Mouse (Mus musculus): ENCODE results near the gene Eno2. TPM values are rescaled to one million over a fixed set of nuclear protein-coding genes. Genes with fewer than 3 reads are reported as not detected.

Eno2 gene
- 1 to 10 TPM; 2.8 to 3.5 TPM for polyA plus RNA-seq (2017; shearing (Covaris generic))

GRCm38 (mm10) chr6:124769101-124769765 lies at the start of gene Eno2:
Eno2 (minus strand) TSS chr6:124769673.

GRCm38 (mm10) chr6:124813933-124814332 lies 44.5 kb upstream of the Eno2 start, which contains the start of gene Tpi1:
Tpi1 (minus strand) TSS chr6:124814296.

GRCm38 (mm10) chr6:124808358-124809012 lies 39.0 kb upstream of the Eno2 start, which contains the start of gene Spsb2:
Spsb2 (plus strand) TSS chr6:124808661.

GRCm38 (mm10) chr6:124779222-124779983 lies 9.9 kb upstream of the Eno2 start, which contains the start of gene Lrrc23:
Lrrc23 (minus strand) TSS chr6:124779727.

GRCm38 (mm10) chr6:124755831-124756595 lies 13.5 kb downstream of the Eno2 start, which contains the start of the genes Gm45234 and Atn1:
Gm45234 (minus strand) TSS chr6:124756021.
Atn1 (minus strand) TSS chr6:124756524.

GRCm38 (mm10) chr6:124740888-124741761 lies 28.3 kb downstream of the Eno2 start, which contains the start of gene Grcc10:
Grcc10 (minus strand) TSS chr6:124741374.

GRCm38 (mm10) chr6:124738511-124739023 lies 30.9 kb downstream of the Eno2 start, which contains the start of gene Ptpn6:
Ptpn6 (minus strand) TSS chr6:124738714.

GRCm38 (mm10) chr6:124711824-124712782 lies 57.4 kb downstream of the Eno2 start, which contains the start of the genes Emg1 and Phb2:
Emg1 (minus strand) TSS chr6:124712178.
Phb2 (plus strand) TSS chr6:124712336.

Other genes with a start within 250 kb of the Eno2 start
- 1 to 10 TPM in 1 of 2 experiments, not detected in 1; 1.1 TPM for gene C1s1, start 227.3 kb downstream of the Eno2 start, polyA plus RNA-seq (2017; shearing (Covaris generic))
- not detected for gene C1rb, start 199.4 kb downstream of the Eno2 start, polyA plus RNA-seq (2017; shearing (Covaris generic))
- gene C1s2, start 133.6 kb downstream of the Eno2 start, polyA plus RNA-seq (2017; shearing (Covaris generic)), result under 1 TPM in 1 of 2 experiments, not detected in 1; 0.30 TPM
- 10 to 100 TPM; 35.2 to 40.2 TPM for gene Lpcat3, start 106.6 kb downstream of the Eno2 start, polyA plus RNA-seq (2017; shearing (Covaris generic))
- gene Emg1, start 57.5 kb downstream of the Eno2 start, polyA plus RNA-seq (2017; shearing (Covaris generic)), result 100 to 1,000 TPM; 287 to 344 TPM
- 100 to 1,000 TPM; 196 to 201 TPM for gene Phb2, start 57.3 kb downstream of the Eno2 start, polyA plus RNA-seq (2017; shearing (Covaris generic))
- 100 to 1,000 TPM; 320 to 496 TPM for gene Ptpn6, start 31.0 kb downstream of the Eno2 start, polyA plus RNA-seq (2017; shearing (Covaris generic))
- 100 to 1,000 TPM; 440 to 464 TPM for gene Grcc10, start 28.3 kb downstream of the Eno2 start, polyA plus RNA-seq (2017; shearing (Covaris generic))
- gene Gm45234, start 13.7 kb downstream of the Eno2 start, polyA plus RNA-seq (2017; shearing (Covaris generic)), result not detected
- 10 to 100 TPM in 1 of 2 experiments, 1 to 10 TPM in 1; 4.2 to 14.1 TPM for gene Atn1, start 13.1 kb downstream of the Eno2 start, polyA plus RNA-seq (2017; shearing (Covaris generic))
- 1 to 10 TPM; 1.1 to 1.6 TPM for gene Lrrc23, start 10.1 kb upstream of the Eno2 start, polyA plus RNA-seq (2017; shearing (Covaris generic))
- gene Spsb2, start 39.0 kb upstream of the Eno2 start, polyA plus RNA-seq (2017; shearing (Covaris generic)), result 1 to 10 TPM; 4.4 to 4.5 TPM
- gene Tpi1, start 44.6 kb upstream of the Eno2 start, polyA plus RNA-seq (2017; shearing (Covaris generic)), result 10 to 100 TPM; 75.7 to 86.0 TPM
- 100 to 1,000 TPM in 1 of 2 experiments, 10 to 100 TPM in 1; 96.6 to 112 TPM for gene Usp5, start 59.8 kb upstream of the Eno2 start, polyA plus RNA-seq (2017; shearing (Covaris generic))
- 1 to 10 TPM; 2.0 to 4.3 TPM for gene Cdca3, start 59.9 kb upstream of the Eno2 start, polyA plus RNA-seq (2017; shearing (Covaris generic))
- gene Gnb3, start 70.6 kb upstream of the Eno2 start, polyA plus RNA-seq (2017; shearing (Covaris generic)), result under 1 TPM; 0.28 to 0.76 TPM
- 1 to 10 TPM in 1 of 2 experiments, not detected in 1; 1.2 TPM for gene P3h3, start 88.1 kb upstream of the Eno2 start, polyA plus RNA-seq (2017; shearing (Covaris generic))
- under 1 TPM; 0.11 to 0.89 TPM for gene Gpr162, start 94.3 kb upstream of the Eno2 start, polyA plus RNA-seq (2017; shearing (Covaris generic))
- 100 to 1,000 TPM; 455 to 600 TPM for gene Cd4, start 118.5 kb upstream of the Eno2 start, polyA plus RNA-seq (2017; shearing (Covaris generic))
- 10 to 100 TPM in 1 of 2 experiments, 1 to 10 TPM in 1; 9.9 to 11.9 TPM for gene Lag3, start 142.0 kb upstream of the Eno2 start, polyA plus RNA-seq (2017; shearing (Covaris generic))
- 10 to 100 TPM; 35.8 to 45.4 TPM for gene Ptms, start 150.4 kb upstream of the Eno2 start, polyA plus RNA-seq (2017; shearing (Covaris generic))
- gene Mlf2, start 161.7 kb upstream of the Eno2 start, polyA plus RNA-seq (2017; shearing (Covaris generic)), result 100 to 1,000 TPM; 176 to 183 TPM
- gene Cops7a, start 195.9 kb upstream of the Eno2 start, polyA plus RNA-seq (2017; shearing (Covaris generic)), result 10 to 100 TPM; 69.8 to 77.3 TPM
- under 1 TPM in 1 of 2 experiments, not detected in 1; 0.45 TPM for gene Pianp, start 227.0 kb upstream of the Eno2 start, polyA plus RNA-seq (2017; shearing (Covaris generic))
- 10 to 100 TPM; 68.0 to 76.1 TPM for gene Zfp384, start 239.5 kb upstream of the Eno2 start, polyA plus RNA-seq (2017; shearing (Covaris generic))